Mouse (Mus musculus): ENCODE measurements around the gene Grn.
A peak's percentile ranks its signal among the peaks of the same experiment; 100 is the strongest.
"Not testable (repeated sequence)": the region's sequence is repeated elsewhere in the genome, so short reads cannot be mapped to it uniquely, and the experiment has no call there.

Grn gene

GRCm38 (mm10) chr11:102400513-102401084 is 29.5 kb upstream of the Grn start:
- DNase-seq (ENCODE audit: low read depth, low spot score), result no peak

GRCm38 (mm10) chr11:102401898-102402500 is 28.1 kb upstream of the Grn start:
- no peak for DNase-seq (ENCODE audit: low read depth, low spot score)

GRCm38 (mm10) chr11:102403657-102404056 is 26.5 kb upstream of the Grn start:
- no peak for DNase-seq (ENCODE audit: low read depth, low spot score)

- DNase-seq (ENCODE audit: low read depth, low spot score), result no peak
Observed at GRCm38 (mm10) chr11:102404161-102405010, 25.7 kb upstream of the Grn start.

GRCm38 (mm10) chr11:102405544-102406285 is 24.4 kb upstream of the Grn start:
- no peak for DNase-seq (ENCODE audit: low read depth, low spot score)

- DNase-seq (ENCODE audit: low read depth, low spot score), result no peak
Observed at GRCm38 (mm10) chr11:102406401-102406800, 23.7 kb upstream of the Grn start.

- DNase-seq (ENCODE audit: low read depth, low spot score), result peak; percentile 94
Observed at GRCm38 (mm10) chr11:102406900-102407833, 22.9 kb upstream of the Grn start.

GRCm38 (mm10) chr11:102407834-102408215 is 22.3 kb upstream of the Grn start, which contains the start of gene Slc25a39:
TSS of gene Slc25a39 (minus strand) at chr11:102407946.
- DNase-seq (ENCODE audit: low read depth, low spot score), result peak; percentile 60

GRCm38 (mm10) chr11:102408344-102408876 is 21.7 kb upstream of the Grn start:
- DNase-seq (ENCODE audit: low read depth, low spot score), result peak; percentile 97

GRCm38 (mm10) chr11:102408888-102409794 is 21.0 kb upstream of the Grn start:
- no peak for DNase-seq (ENCODE audit: low read depth, low spot score)

- DNase-seq (ENCODE audit: low read depth, low spot score), result no peak
Observed at GRCm38 (mm10) chr11:102409795-102410330, 20.3 kb upstream of the Grn start.

GRCm38 (mm10) chr11:102410345-102410744 is 19.8 kb upstream of the Grn start:
- DNase-seq (ENCODE audit: low read depth, low spot score), result not testable (repeated sequence)

- DNase-seq (ENCODE audit: low read depth, low spot score), result no peak
Observed at GRCm38 (mm10) chr11:102411061-102411460, 19.1 kb upstream of the Grn start.

- DNase-seq (ENCODE audit: low read depth, low spot score), result peak; percentile 92
Observed at GRCm38 (mm10) chr11:102411704-102412103, 18.4 kb upstream of the Grn start.

GRCm38 (mm10) chr11:102413059-102413458 is 17.1 kb upstream of the Grn start:
- no peak for DNase-seq (ENCODE audit: low read depth, low spot score)

- no peak for DNase-seq (ENCODE audit: low read depth, low spot score)
Observed at GRCm38 (mm10) chr11:102415034-102415802, 14.9 kb upstream of the Grn start.

GRCm38 (mm10) chr11:102417160-102417559 is 13.0 kb upstream of the Grn start:
- no peak for DNase-seq (ENCODE audit: low read depth, low spot score)

GRCm38 (mm10) chr11:102418887-102419286 is 11.2 kb upstream of the Grn start:
- DNase-seq (ENCODE audit: low read depth, low spot score), result no peak
